Mouse (Mus musculus) 3T3-L1 (cell line): ENCODE results near the gene Zmiz2.
"Not testable (repeated sequence)": the region's sequence is repeated elsewhere in the genome, so short reads cannot be mapped to it uniquely, and the experiment has no call there.

Source experiments
- DNase-seq: peaks from one replicate; pipeline ENCODE4 v3.0.0-alpha.2; 2015; ENCODE audit warnings: low read depth, low spot score

The Zmiz2 gene

GRCm38 (mm10) chr11:6388726-6389413 is at the start of gene Zmiz2:
TSS of gene Zmiz2 (plus strand) at chr11:6389074.
- DNase-seq = peak; percentile 85

GRCm38 (mm10) chr11:6345956-6346355 is 42.9 kb upstream of the Zmiz2 start:
- no peak for DNase-seq

GRCm38 (mm10) chr11:6346966-6347365 is 41.9 kb upstream of the Zmiz2 start:
- DNase-seq = no peak

GRCm38 (mm10) chr11:6348681-6349200 is 40.1 kb upstream of the Zmiz2 start:
- DNase-seq = no peak

GRCm38 (mm10) chr11:6349586-6349985 is 39.3 kb upstream of the Zmiz2 start:
- no peak for DNase-seq

GRCm38 (mm10) chr11:6355106-6355505 is 33.8 kb upstream of the Zmiz2 start:
- DNase-seq = no peak

GRCm38 (mm10) chr11:6364581-6365275 is 24.1 kb upstream of the Zmiz2 start:
- no peak for DNase-seq

GRCm38 (mm10) chr11:6365885-6366284 is 23.0 kb upstream of the Zmiz2 start:
- DNase-seq = peak; percentile 80

GRCm38 (mm10) chr11:6366434-6366833 is 22.4 kb upstream of the Zmiz2 start:
- no peak for DNase-seq

- DNase-seq = no peak
Observed at GRCm38 (mm10) chr11:6367156-6367555, 21.7 kb upstream of the Zmiz2 start.

GRCm38 (mm10) chr11:6367986-6368385 is 20.9 kb upstream of the Zmiz2 start:
- DNase-seq = not testable (repeated sequence)

- peak; percentile 62 for DNase-seq
Observed at GRCm38 (mm10) chr11:6371376-6372155, 17.3 kb upstream of the Zmiz2 start.

- DNase-seq = no peak
Observed at GRCm38 (mm10) chr11:6372784-6373183, 16.1 kb upstream of the Zmiz2 start.

GRCm38 (mm10) chr11:6380916-6381315 is 8.0 kb upstream of the Zmiz2 start:
- DNase-seq = peak; percentile 69

GRCm38 (mm10) chr11:6388126-6388725 is 648 bp upstream of the Zmiz2 start:
- no peak for DNase-seq

GRCm38 (mm10) chr11:6389483-6389921 is 628 bp downstream of the Zmiz2 start:
- no peak for DNase-seq

- DNase-seq = no peak
Observed at GRCm38 (mm10) chr11:6390376-6391053, 1.6 kb downstream of the Zmiz2 start.

- no peak for DNase-seq
Observed at GRCm38 (mm10) chr11:6391516-6392276, 2.8 kb downstream of the Zmiz2 start.

GRCm38 (mm10) chr11:6392857-6393256 is 4.0 kb downstream of the Zmiz2 start:
- no peak for DNase-seq

- DNase-seq = no peak
Observed at GRCm38 (mm10) chr11:6393866-6394265, 5.0 kb downstream of the Zmiz2 start.
